Mouse (Mus musculus) neural tube, embryonic 13.5 days (tissue): ENCODE results near the gene Olfr519. TPM values are rescaled to one million over a fixed set of nuclear protein-coding genes. Genes with fewer than 3 reads are reported as not detected.

Experiments used
- ATAC-seq: fragments of 200-750 bp; cut with Nextera tagmentation; 2 replicates; pipeline ENCODE4 v1.8.0; 2017; ENCODE audit warnings: low read depth, mild to moderate bottlenecking, moderate TSS enrichment, moderate library complexity
- H3K27ac ChIP-seq: fragments of 300-500 bp; sonication (generic); replicated peaks from 2 replicates; pipeline ENCODE4 v1.5.1; 2015; ENCODE audit warnings: moderate library complexity, mild to moderate bottlenecking, inconsistent platforms
- H3K27me3 ChIP-seq: fragments of 300-500 bp; sonication (generic); 2 replicates; pipeline ENCODE4 v1.6.1; 2015; ENCODE audit warnings: mild to moderate bottlenecking, inconsistent platforms
- H3K36me3 ChIP-seq: fragments of 300-500 bp; sonication (generic); 2 replicates; pipeline ENCODE4 v1.6.1; 2015; ENCODE audit warnings: mild to moderate bottlenecking, inconsistent platforms
- H3K4me1 ChIP-seq: fragments of 300-500 bp; sonication (generic); replicated peaks from 2 replicates; pipeline ENCODE4 v1.6.1; 2015; ENCODE audit warnings: inconsistent platforms
- H3K4me2 ChIP-seq: fragments of 300-500 bp; sonication (generic); 2 replicates; pipeline ENCODE4 v1.6.1; 2015; ENCODE audit warnings: inconsistent platforms, mild to moderate bottlenecking, moderate library complexity
- H3K4me3 ChIP-seq: fragments of 300-500 bp; sonication (generic); 2 replicates; pipeline ENCODE4 v1.5.1; 2015; ENCODE audit warnings: mild to moderate bottlenecking, inconsistent platforms
- H3K9ac ChIP-seq: fragments of 300-500 bp; sonication (generic); 2 replicates; pipeline ENCODE4 v1.6.1; 2015; ENCODE audit warnings: moderate library complexity, mild to moderate bottlenecking, inconsistent platforms
- H3K9me3 ChIP-seq: fragments of 300-500 bp; sonication (generic); 2 replicates; pipeline ENCODE4 v1.6.1; 2016; ENCODE audit warnings: inconsistent platforms
- WGBS: fragments of 180-500 bp; shearing (Covaris S2); methylation state at CpG from one replicate; pipeline ENCODE4 v1.1.7; 2015; 5-methylcytosine and 5-hydroxymethylcytosine counted together
- polyA plus RNA-seq: library from polyadenylated mRNA; unstranded; fragments of >200 nt; fragmentation: Nextera tagmentation; extraction: Ambion mirVana; gene quantifications from 2 replicates; pipeline ENCODE4 v1.2.1, GENCODE M21; 2015

Gene Olfr519
- not detected in 2 replicates for polyA plus RNA-seq

GRCm38 (mm10) chr7:108894320-108894719 lies at the start of gene Olfr519:
TSS of gene Olfr519 (minus strand) at chr7:108894420.
- no peaks in the 10 kb centered on the region for H3K36me3 ChIP-seq
- no peak within 1 kb of the TSS for H3K4me2 ChIP-seq
- no peak for ATAC-seq
- H3K27me3 ChIP-seq: no peaks in the 10 kb centered on the region
- WGBS: 84% methylated on average over 5 of the region's 5 CpGs
- H3K27ac ChIP-seq: no peak within 1 kb of the TSS
- H3K4me1 ChIP-seq: no peaks in the 10 kb centered on the region
- no peak within 1 kb of the TSS for H3K9ac ChIP-seq
- H3K4me3 ChIP-seq: no peak within 1 kb of the TSS
- H3K9me3 ChIP-seq: no peaks in the 10 kb centered on the region

GRCm38 (mm10) chr7:108944002-108944401 lies 49.8 kb upstream of the Olfr519 start:
- Histone ChIP-seq H3K9me3 (no peaks in the 10 kb centered on the region), H3K4me2 (no peak overlapping the region), H3K4me1 (no peaks in the 10 kb centered on the region), H3K36me3 (peaks cover 71% of the 10 kb centered on the region), H3K27me3 (peaks cover 4% of the 10 kb centered on the region), H3K27ac (no peak overlapping the region), H3K4me3 (no peak overlapping the region), H3K9ac (no peak overlapping the region)
- ATAC-seq: peak; percentile 65
- whole genome bisulfite sequencing: 4% methylated on average over 2 of the region's 2 CpGs

- no peak overlapping the region for H3K9ac ChIP-seq
- H3K27ac ChIP-seq: no peak overlapping the region
- no peaks in the 10 kb centered on the region for H3K27me3 ChIP-seq
- H3K36me3 ChIP-seq: peaks cover 88% of the 10 kb centered on the region
- no peak overlapping the region for H3K4me2 ChIP-seq
- H3K4me3 ChIP-seq: no peak overlapping the region
- ATAC-seq: no peak
- 95% methylated on average over 9 of the region's 9 CpGs for WGBS
- H3K9me3 ChIP-seq: no peaks in the 10 kb centered on the region
- peaks cover 4% of the 10 kb centered on the region for H3K4me1 ChIP-seq
Measured at GRCm38 (mm10) chr7:108941466-108941865, 47.2 kb upstream of the Olfr519 start.

- 97% methylated on average over 4 of the region's 4 CpGs for WGBS
- Histone ChIP-seq H3K4me2 (0 out of 2 replicates have a peak overlapping the region, but pooled peaks have one; percentile 95), H3K4me1 (peaks cover 22% of the 10 kb centered on the region)
Measured at GRCm38 (mm10) chr7:108936591-108936990, 42.4 kb upstream of the Olfr519 start.

GRCm38 (mm10) chr7:108935411-108935810 lies 41.2 kb upstream of the Olfr519 start:
- Histone ChIP-seq H3K27me3 (no peaks in the 10 kb centered on the region), H3K27ac (no peak overlapping the region), H3K36me3 (peaks cover 37% of the 10 kb centered on the region), H3K4me3 (peak overlapping the region; percentile 86), H3K4me1 (peaks cover 22% of the 10 kb centered on the region), H3K9me3 (no peaks in the 10 kb centered on the region), H3K4me2 (peak overlapping the region; percentile 95), H3K9ac (peak overlapping the region; percentile 93)
- no peak for ATAC-seq
- WGBS: 89% methylated on average over 7 of the region's 7 CpGs

More at GRCm38 (mm10) chr7:108936591-108936990, 42.4 kb upstream of the Olfr519 start:
- Histone ChIP-seq H3K4me3 (no peak overlapping the region), H3K9me3 (no peaks in the 10 kb centered on the region), H3K36me3 (peaks cover 49% of the 10 kb centered on the region), H3K27me3 (no peaks in the 10 kb centered on the region), H3K9ac (no peak overlapping the region), H3K27ac (no peak overlapping the region)
- no peak for ATAC-seq

GRCm38 (mm10) chr7:108934836-108935235 lies 40.6 kb upstream of the Olfr519 start:
- Histone ChIP-seq H3K27ac (peak overlapping the region; percentile 87), H3K4me2 (peak overlapping the region; percentile 95), H3K4me1 (peaks cover 22% of the 10 kb centered on the region), H3K4me3 (peak overlapping the region; percentile 86), H3K9me3 (no peaks in the 10 kb centered on the region), H3K36me3 (peaks cover 32% of the 10 kb centered on the region), H3K27me3 (no peaks in the 10 kb centered on the region), H3K9ac (peak overlapping the region; percentile 93)
- 6% methylated on average over 8 of the region's 8 CpGs for WGBS
- ATAC-seq: peak; percentile 11

- Histone ChIP-seq H3K4me1 (peaks cover 22% of the 10 kb centered on the region), H3K36me3 (peaks cover 24% of the 10 kb centered on the region), H3K9ac (peak within 1 kb of the TSS; percentile 93), H3K4me3 (peak within 1 kb of the TSS; percentile 86), H3K9me3 (no peaks in the 10 kb centered on the region), H3K4me2 (peak within 1 kb of the TSS; percentile 95), H3K27me3 (no peaks in the 10 kb centered on the region), H3K27ac (peak within 1 kb of the TSS; percentile 87)
- 2% methylated on average over 50 of the region's 50 CpGs for WGBS
- peak; percentile 96 for ATAC-seq
Measured at GRCm38 (mm10) chr7:108933794-108934731, 39.8 kb upstream of the Olfr519 start, which contains the start of gene Eif3f. TSS of gene Eif3f (plus strand) at chr7:108934417.

GRCm38 (mm10) chr7:108929726-108930393 lies 35.6 kb upstream of the Olfr519 start, which contains the start of gene Nlrp10:
TSS of gene Nlrp10 (minus strand) at chr7:108930178.
- Histone ChIP-seq H3K9me3 (no peaks in the 10 kb centered on the region), H3K27ac (no peak within 1 kb of the TSS), H3K9ac (no peak within 1 kb of the TSS), H3K36me3 (no peaks in the 10 kb centered on the region), H3K4me2 (no peak within 1 kb of the TSS), H3K27me3 (no peaks in the 10 kb centered on the region; the same call in 1 of the 2 replicates), H3K4me3 (no peak within 1 kb of the TSS), H3K4me1 (peaks cover 1% of the 10 kb centered on the region)
- 82% methylated on average over 6 of the region's 6 CpGs for WGBS
- ATAC-seq: no peak

- no peaks in the 10 kb centered on the region for H3K4me1 ChIP-seq
- no peaks in the 10 kb centered on the region for H3K36me3 ChIP-seq
- no peaks in the 10 kb centered on the region for H3K9me3 ChIP-seq
- H3K9ac ChIP-seq: no peak overlapping the region
- no peaks in the 10 kb centered on the region; the same call in 1 of the 2 replicates for H3K27me3 ChIP-seq
- 82% methylated on average over 11 of the region's 11 CpGs for WGBS
- H3K27ac ChIP-seq: no peak overlapping the region
- no peak overlapping the region for H3K4me2 ChIP-seq
- no peak for ATAC-seq
- no peak overlapping the region for H3K4me3 ChIP-seq
Measured at GRCm38 (mm10) chr7:108928280-108929188, 34.3 kb upstream of the Olfr519 start.

- Histone ChIP-seq H3K9me3 (no peaks in the 10 kb centered on the region), H3K9ac (no peak overlapping the region), H3K4me3 (no peak overlapping the region), H3K27me3 (no peaks in the 10 kb centered on the region; the same call in 1 of the 2 replicates), H3K27ac (no peak overlapping the region), H3K36me3 (no peaks in the 10 kb centered on the region), H3K4me1 (no peaks in the 10 kb centered on the region), H3K4me2 (no peak overlapping the region)
- 71% methylated on average over 4 of the region's 4 CpGs for WGBS
- ATAC-seq: no peak
Measured at GRCm38 (mm10) chr7:108927043-108927442, 32.8 kb upstream of the Olfr519 start.

GRCm38 (mm10) chr7:108903969-108904368 lies 9.7 kb upstream of the Olfr519 start:
- no peak overlapping the region for H3K4me2 ChIP-seq
- WGBS: 84% methylated on average over 2 of the region's 2 CpGs
- H3K4me3 ChIP-seq: no peak overlapping the region
- no peak for ATAC-seq
- H3K36me3 ChIP-seq: no peaks in the 10 kb centered on the region
- no peak overlapping the region for H3K27ac ChIP-seq
- H3K4me1 ChIP-seq: no peaks in the 10 kb centered on the region
- no peaks in the 10 kb centered on the region for H3K27me3 ChIP-seq
- H3K9ac ChIP-seq: no peak overlapping the region
- no peaks in the 10 kb centered on the region for H3K9me3 ChIP-seq
